Comparison of ENCODE assay signal across 31 mouse cellular contexts in genomic region chr4:58268897-58269542, GRCm38 (mm10). TPM values are rescaled to one million over a fixed set of nuclear protein-coding genes. Genes with fewer than 3 reads are reported as not detected.
A peak's percentile ranks its signal among the peaks of the same experiment; 100 is the strongest.
DNase-seq lines count a peak whose midpoint lies in the region; ATAC-seq and TF ChIP-seq lines count a peak whose summit lies in the region.
"Had no signal": no experiment of that assay in that cellular context is flagged by ENCODE, and none has a peak within 500 bp of the region (broad histone marks: within the 10 kb centered on the region; RNA-seq: fewer than 3 reads in every experiment).

No protein-coding gene starts in this region.

- 33% methylated on average over 4 of the region's 4 CpGs for WGBS in stomach, embryonic 14.5 days
- 43% methylated on average over 4 of the region's 4 CpGs for WGBS in stomach, postnatal 0 days

- H3K4me3 ChIP-seq in stomach, embryonic 14.5 days (ENCODE audit: low read depth, low read length): no peak overlapping the region
- H3K4me3 ChIP-seq in stomach, postnatal 0 days (ENCODE audit: low read depth, low read length): no peak overlapping the region
- no peak overlapping the region for H3K4me3 ChIP-seq in myocyte
- H3K4me3 ChIP-seq: embryonic facial prominence, embryonic 10.5 days; embryonic facial prominence, embryonic 13.5 days; erythroblast, embryonic 14.5 days; forebrain, embryonic 12.5 days; forebrain, embryonic 15.5 days; heart, embryonic 12.5 days; heart, embryonic 15.5 days; hindbrain, embryonic 10.5 days; hindbrain, embryonic 13.5 days had no signal

- no peak for TF ChIP-seq POLR2A in myocyte (IDR thresholded peaks at IDR 0.05; ENCODE audit: insufficient read length, low read depth)

- H3K4me1 ChIP-seq in stomach, embryonic 14.5 days (ENCODE audit: control insufficient read depth, insufficient read depth, low read length): peaks cover 9% of the 10 kb centered on the region
- H3K4me1 ChIP-seq in stomach, postnatal 0 days (replicated peaks; ENCODE audit: control insufficient read depth, insufficient read depth): 0 out of 2 replicates have a peak, but pooled peaks cover 3% of the 10 kb centered on the region
- H3K4me1 ChIP-seq: forebrain, embryonic 12.5 days; forebrain, embryonic 15.5 days; heart, embryonic 12.5 days; heart, embryonic 15.5 days; hindbrain, embryonic 13.5 days had no signal

- peak overlapping the region; percentile 41; the same call in 1 of the 2 replicates for H3K27ac ChIP-seq in stomach, embryonic 14.5 days (ENCODE audit: low read length)
- no peak overlapping the region for H3K27ac ChIP-seq in stomach, postnatal 0 days (replicated peaks)
- H3K27ac ChIP-seq: embryonic facial prominence, embryonic 10.5 days; embryonic facial prominence, embryonic 13.5 days; forebrain, embryonic 12.5 days; forebrain, embryonic 15.5 days; heart, embryonic 15.5 days; hindbrain, embryonic 10.5 days; hindbrain, embryonic 13.5 days; hindbrain, postnatal 0 days had no signal

- no peaks in the 10 kb centered on the region for H3K9me3 ChIP-seq in stomach, embryonic 14.5 days (ENCODE audit: control insufficient read depth, low read depth, low read length)
- H3K9me3 ChIP-seq in stomach, postnatal 0 days (ENCODE audit: control insufficient read depth, low read length): no peaks in the 10 kb centered on the region
- H3K9me3 ChIP-seq: embryonic facial prominence, embryonic 10.5 days; embryonic facial prominence, embryonic 13.5 days; forebrain, embryonic 12.5 days; forebrain, embryonic 15.5 days; heart, embryonic 12.5 days; heart, embryonic 15.5 days; hindbrain, embryonic 10.5 days; hindbrain, embryonic 13.5 days had no signal

- no peak for TF ChIP-seq CTCF in stomach, postnatal 0 days (IDR thresholded peaks at IDR 0.05; ENCODE audit: low read depth)

- no peak for ATAC-seq in stomach, embryonic 14.5 days (ENCODE audit: insufficient number of reproducible peaks, insufficient read depth, low FRiP score, low read depth)
- no peak for ATAC-seq in stomach, postnatal 0 days (ENCODE audit: low FRiP score, low TSS enrichment)
- ATAC-seq: forebrain, embryonic 15.5 days; hindbrain, postnatal 0 days; inflammation-experienced regulatory T-cells, adult 6 months; Patski had no signal

- TF ChIP-seq EP300 in stomach, postnatal 0 days (optimal IDR thresholded peaks at IDR 0.05): no peak

- H3K79me2 ChIP-seq in myocyte (ENCODE audit: control insufficient read depth, insufficient read depth): no peaks in the 10 kb centered on the region

- no peak overlapping the region for H3K4me2 ChIP-seq in stomach, embryonic 14.5 days (replicated peaks; ENCODE audit: low read depth, low read length)
- no peak overlapping the region for H3K4me2 ChIP-seq in stomach, postnatal 0 days (replicated peaks; ENCODE audit: low read depth)
- peak overlapping the region; percentile 37 for H3K4me2 ChIP-seq in myocyte (ENCODE audit: low read depth)
- H3K4me2 ChIP-seq: embryonic facial prominence, embryonic 13.5 days; forebrain, embryonic 12.5 days; forebrain, embryonic 15.5 days; heart, embryonic 12.5 days; heart, embryonic 15.5 days; hindbrain, embryonic 13.5 days had no signal

- no peaks in the 10 kb centered on the region for H3K36me3 ChIP-seq in stomach, embryonic 14.5 days (ENCODE audit: control insufficient read depth, insufficient read depth, low read length)
- no peaks in the 10 kb centered on the region for H3K36me3 ChIP-seq in stomach, postnatal 0 days (ENCODE audit: control insufficient read depth, insufficient read depth, low read length)
- no peaks in the 10 kb centered on the region for H3K36me3 ChIP-seq in myocyte (ENCODE audit: control insufficient read depth, insufficient read depth)
- H3K36me3 ChIP-seq: embryonic facial prominence, embryonic 10.5 days; embryonic facial prominence, embryonic 13.5 days; forebrain, embryonic 12.5 days; forebrain, embryonic 15.5 days; heart, embryonic 12.5 days; heart, embryonic 15.5 days; hindbrain, embryonic 10.5 days; hindbrain, embryonic 13.5 days had no signal

- no peak overlapping the region for H3ac ChIP-seq in myocyte (ENCODE audit: control insufficient read depth, insufficient read length)

- H3K27me3 ChIP-seq in stomach, embryonic 14.5 days (ENCODE audit: control insufficient read depth, insufficient read depth, low read length): no peaks in the 10 kb centered on the region
- H3K27me3 ChIP-seq in stomach, postnatal 0 days (ENCODE audit: control insufficient read depth, insufficient read depth, low read length): no peaks in the 10 kb centered on the region
- H3K27me3 ChIP-seq in myocyte (ENCODE audit: control insufficient read depth, insufficient read depth, insufficient read length): no peaks in the 10 kb centered on the region
- H3K27me3 ChIP-seq: embryonic facial prominence, embryonic 13.5 days; forebrain, embryonic 12.5 days; forebrain, embryonic 15.5 days; heart, embryonic 12.5 days; heart, embryonic 15.5 days; hindbrain, embryonic 13.5 days; Patski had no signal

- DNase-seq in adrenal gland, postnatal 14 days: peak; percentile 45
- no peak for DNase-seq in adrenal gland, adult 8-10 months
- no peak for DNase-seq in stomach, postnatal 0 days (ENCODE audit: low spot score)
- peak; percentile 26 for DNase-seq in adipocyte (ENCODE audit: low spot score)
- DNase-seq in cerebellum, adult 18-20 months: no peak
- no peak for DNase-seq in cerebellum, adult 9-11 months
- DNase-seq: adrenal gland, postnatal 10 days; cerebellum, adult 2 months; cerebellum, postnatal 10 days; cerebellum, postnatal 36 days; embryo, embryonic 11 days; gastrocnemius, postnatal 25 days; heart, adult 18-20 months; heart, postnatal 10 days; heart, postnatal 36 days; kidney, adult 11 months had no signal

- no peak overlapping the region for H3K9ac ChIP-seq in stomach, embryonic 14.5 days (replicated peaks; ENCODE audit: low read depth, low read length)
- H3K9ac ChIP-seq in stomach, postnatal 0 days (ENCODE audit: low read length): no peak overlapping the region
- H3K9ac ChIP-seq: embryonic facial prominence, embryonic 13.5 days; forebrain, embryonic 12.5 days; forebrain, embryonic 15.5 days; heart, embryonic 12.5 days; heart, embryonic 15.5 days; hindbrain, embryonic 13.5 days had no signal

TF ChIP-seq in myocyte, 11 proteins besides CTCF, POLR2A, EP300 and RAD21:
- TF ChIP-seq REST (IDR thresholded peaks at IDR 0.05; ENCODE audit: insufficient read depth, insufficient read length) (no peak), MYOG (IDR thresholded peaks at IDR 0.05; ENCODE audit: control insufficient read depth in 1 of 3, insufficient read depth in 1 of 3, insufficient read length in 2 of 3, low read depth in 2 of 3) (peak in 2 of 3 experiments; percentile 44 to 55), CEBPB (IDR thresholded peaks at IDR 0.05; ENCODE audit: insufficient read depth, poor library complexity, severe bottlenecking) (peak; percentile 52; the same call in 1 of the 2 replicates), MAX (IDR thresholded peaks at IDR 0.05; ENCODE audit: low read depth) (no peak), SRF (IDR thresholded peaks at IDR 0.05; ENCODE audit: control insufficient read depth, insufficient read length, low read depth) (no peak), TCF3 (IDR thresholded peaks at IDR 0.05; ENCODE audit: insufficient read length, low read depth) (no peak), MYOD1 (IDR thresholded peaks at IDR 0.05; ENCODE audit: control insufficient read depth in 1 of 3, insufficient read length in 2 of 3, low read depth in 2 of 3) (peak in 1 of 3 experiments; percentile 75), TCF12 (IDR thresholded peaks at IDR 0.05; ENCODE audit: insufficient read depth, poor library complexity, severe bottlenecking) (no peak), E2F4 (IDR thresholded peaks at IDR 0.05; ENCODE audit: insufficient read depth) (no peak), USF1 (IDR thresholded peaks at IDR 0.05; ENCODE audit: low read depth) (peak; percentile 83), POLR2AphosphoS2 (IDR thresholded peaks at IDR 0.05; ENCODE audit: insufficient read length, low read depth) (no peak)

RNA-seq across cellular contexts. Expression of gene Musk, which starts 16.7 kb away (rescaled TPM):
- total RNA-seq in adrenal gland, postnatal 14 days (2021): 0.41 and 0.75 TPM in 2 replicates
- total RNA-seq in adrenal gland, adult 8-10 months (2022): under 1 TPM; 0.38 to 0.58 (median 0.41) TPM
- 0.39 and 0.68 TPM in 2 replicates for polyA plus RNA-seq in stomach, embryonic 14.5 days (2014; fragmentation: Nextera tagmentation; extraction: Ambion mirVana)
- 0.74 and 0.75 TPM in 2 replicates for polyA plus RNA-seq in stomach, postnatal 0 days (2015; fragmentation: Nextera tagmentation; extraction: Ambion mirVana)
- 17.5 TPM for polyA plus RNA-seq in myocyte (2012; fragmentation: generic; extraction: Trizol)
- total RNA-seq: ES-E14 had no signal
- polyA plus RNA-seq: erythroblast, embryonic 14.5 days; heart, embryonic 15.5 days; inflammation-experienced regulatory T-cells, adult 6 months; Patski had no signal

Comparison
In these comparisons a context has a peak if more than half of its experiments do, and no peak if none do; other contexts are left out.
1. DNase-seq: peak in adrenal gland, postnatal 14 days (single experiment) and adipocyte (single experiment); none in adrenal gland, adult 8-10 months (single experiment), stomach, postnatal 0 days (single experiment), cerebellum, adult 18-20 months (0 of 2) and cerebellum, adult 9-11 months (single experiment).
2. RNA of gene Musk, which starts 16.7 kb away (polyA plus RNA-seq): 17.5 TPM in myocyte (single experiment); 0.74 to 0.75 TPM in stomach, postnatal 0 days and 0.39 to 0.68 TPM in stomach, embryonic 14.5 days; every median in the first group is over 10 times any median in the second.